Mouse (Mus musculus): ENCODE data around the gene Fbxl13.
A peak's percentile ranks its signal among the peaks of the same experiment; 100 is the strongest.

Fbxl13 gene

GRCm38 (mm10) chr5:21574386-21575209 lies 70.8 kb downstream of the Fbxl13 start:
- no peak for DNase-seq (ENCODE audit: low spot score)

- DNase-seq (ENCODE audit: low spot score): no peak
Observed at GRCm38 (mm10) chr5:21572764-21573416, 72.5 kb downstream of the Fbxl13 start.

- no peak for DNase-seq (ENCODE audit: low spot score)
Observed at GRCm38 (mm10) chr5:21567784-21568183, 77.7 kb downstream of the Fbxl13 start.

GRCm38 (mm10) chr5:21565392-21566065 lies 79.9 kb downstream of the Fbxl13 start:
- no peak for DNase-seq (ENCODE audit: low spot score)

- DNase-seq (ENCODE audit: low spot score): peak; percentile 26
Observed at GRCm38 (mm10) chr5:21563936-21564335, 81.5 kb downstream of the Fbxl13 start.

GRCm38 (mm10) chr5:21556502-21556901 lies 88.9 kb downstream of the Fbxl13 start:
- DNase-seq (ENCODE audit: low spot score): no peak

- no peak for DNase-seq (ENCODE audit: low spot score)
Observed at GRCm38 (mm10) chr5:21554732-21555131, 90.7 kb downstream of the Fbxl13 start.

- DNase-seq (ENCODE audit: low spot score): no peak
Observed at GRCm38 (mm10) chr5:21553685-21554084, 91.7 kb downstream of the Fbxl13 start.

GRCm38 (mm10) chr5:21547005-21547404 lies 98.4 kb downstream of the Fbxl13 start:
- DNase-seq (ENCODE audit: low spot score): no peak

- no peak for DNase-seq (ENCODE audit: low spot score)
Observed at GRCm38 (mm10) chr5:21545786-21546185, 99.6 kb downstream of the Fbxl13 start.

GRCm38 (mm10) chr5:21545227-21545626 lies 100.2 kb downstream of the Fbxl13 start:
- DNase-seq (ENCODE audit: low spot score): no peak

- no peak for DNase-seq (ENCODE audit: low spot score)
Observed at GRCm38 (mm10) chr5:21544821-21545220, 100.6 kb downstream of the Fbxl13 start.

GRCm38 (mm10) chr5:21543409-21544201 lies 101.8 kb downstream of the Fbxl13 start, which contains the start of gene Lrrc17:
Gene Lrrc17, plus strand, starts transcription at chr5:21543559.
- DNase-seq (ENCODE audit: low spot score): no peak

GRCm38 (mm10) chr5:21542226-21542625 lies 103.2 kb downstream of the Fbxl13 start:
- no peak for DNase-seq (ENCODE audit: low spot score)

GRCm38 (mm10) chr5:21532921-21533320 lies 112.5 kb downstream of the Fbxl13 start:
- peak; percentile 13 for DNase-seq (ENCODE audit: low spot score)

- DNase-seq (ENCODE audit: low spot score): no peak
Observed at GRCm38 (mm10) chr5:21532126-21532525, 113.3 kb downstream of the Fbxl13 start.

GRCm38 (mm10) chr5:21529110-21529720 lies 116.2 kb downstream of the Fbxl13 start:
- no peak for DNase-seq (ENCODE audit: low spot score)

GRCm38 (mm10) chr5:21528068-21528842 lies 117.2 kb downstream of the Fbxl13 start:
- no peak for DNase-seq (ENCODE audit: low spot score)

- peak; percentile 47 for DNase-seq (ENCODE audit: low spot score)
Observed at GRCm38 (mm10) chr5:21527488-21527911, 117.9 kb downstream of the Fbxl13 start.

GRCm38 (mm10) chr5:21526835-21527485 lies 118.5 kb downstream of the Fbxl13 start:
- DNase-seq (ENCODE audit: low spot score): no peak

Measured in lung, postnatal 25 days (tissue).